Mouse (Mus musculus): ENCODE measurements around the gene Llcfc1. TPM values are rescaled to one million over a fixed set of nuclear protein-coding genes. Genes with fewer than 3 reads are reported as not detected.

Gene Llcfc1
- polyA plus RNA-seq, 1 experiment, result not detected

DNA sequence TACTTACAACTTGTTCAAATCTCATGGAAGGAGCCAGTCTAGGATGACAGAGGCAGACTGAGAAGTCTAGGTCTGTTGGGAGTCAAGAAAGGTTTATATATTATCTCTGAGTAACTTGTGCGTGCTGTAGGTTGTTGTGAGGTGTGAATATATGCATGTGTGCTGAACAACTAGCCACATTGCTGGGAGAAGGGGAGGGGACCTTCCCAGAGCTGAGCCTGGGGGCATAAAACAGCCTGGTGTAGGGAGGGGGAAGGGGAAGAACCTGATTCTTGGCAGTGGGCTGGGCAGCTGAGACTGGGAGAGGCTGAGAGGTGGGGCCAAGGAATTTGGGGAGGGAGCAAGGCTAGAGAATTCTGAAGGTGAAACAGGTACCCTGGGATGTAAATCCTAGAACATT, 3.6 kb upstream of the Llcfc1 start, which contains the start of gene Trpv5:
Gene Trpv5 (minus strand): TSS at position 101 of the 400 bp plus-strand sequence.
- no peaks in the 10 kb centered on the region for H3K4me1 ChIP-seq (ENCODE audit: control insufficient read depth, insufficient read depth, low read length)
- TF ChIP-seq CTCF (IDR thresholded peaks at IDR 0.05; ENCODE audit: borderline replicate concordance, insufficient read depth, low read depth, low read length) (no peak), POLR2A (IDR thresholded peaks at IDR 0.05; ENCODE audit: borderline replicate concordance, insufficient read depth, low read length) (no peak)
- no peaks in the 10 kb centered on the region for H3K27me3 ChIP-seq (ENCODE audit: control insufficient read depth, insufficient read depth, low read length)
- H3K27ac ChIP-seq (ENCODE audit: insufficient read depth, low read length), result no peak within 1 kb of the TSS
- no peak for DNase-seq
- no peak within 1 kb of the TSS for H3K4me3 ChIP-seq (replicated peaks; ENCODE audit: insufficient read depth, low read depth, low read length)
- 79% methylated on average over 1 of the region's 1 CpGs for WGBS

DNA sequence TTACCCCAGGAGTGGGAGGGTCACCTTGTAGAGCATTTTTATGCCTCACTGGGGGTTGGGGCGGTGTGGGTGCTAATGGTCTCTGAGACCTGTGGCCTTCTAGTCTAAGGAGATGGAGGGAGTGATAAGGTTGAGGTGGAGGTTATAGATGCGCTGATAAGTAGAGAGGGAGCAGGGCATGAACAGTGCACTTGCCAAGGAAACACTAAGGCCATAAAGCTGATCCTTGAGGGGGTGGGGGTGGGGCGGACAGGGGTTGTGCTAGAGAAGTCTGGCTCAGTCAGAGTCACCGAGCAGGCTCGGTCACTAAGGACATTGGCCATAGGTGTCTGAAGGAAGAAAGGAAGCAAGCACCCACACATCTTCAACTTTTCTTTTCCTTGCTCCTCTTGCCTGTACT, 2.6 kb upstream of the Llcfc1 start:
- TF ChIP-seq POLR2A (IDR thresholded peaks at IDR 0.05; ENCODE audit: borderline replicate concordance, insufficient read depth, low read length), result no peak
- TF ChIP-seq CTCF (IDR thresholded peaks at IDR 0.05; ENCODE audit: borderline replicate concordance, insufficient read depth, low read depth, low read length), result no peak
- no peaks in the 10 kb centered on the region for H3K27me3 ChIP-seq (ENCODE audit: control insufficient read depth, insufficient read depth, low read length)
- H3K4me3 ChIP-seq (replicated peaks; ENCODE audit: insufficient read depth, low read depth, low read length), result no peak overlapping the region
- no peak overlapping the region for H3K27ac ChIP-seq (ENCODE audit: insufficient read depth, low read length)
- no peaks in the 10 kb centered on the region for H3K4me1 ChIP-seq (ENCODE audit: control insufficient read depth, insufficient read depth, low read length)
- WGBS, result 90% methylated on average over 5 of the region's 5 CpGs
- DNase-seq, result no peak

DNA sequence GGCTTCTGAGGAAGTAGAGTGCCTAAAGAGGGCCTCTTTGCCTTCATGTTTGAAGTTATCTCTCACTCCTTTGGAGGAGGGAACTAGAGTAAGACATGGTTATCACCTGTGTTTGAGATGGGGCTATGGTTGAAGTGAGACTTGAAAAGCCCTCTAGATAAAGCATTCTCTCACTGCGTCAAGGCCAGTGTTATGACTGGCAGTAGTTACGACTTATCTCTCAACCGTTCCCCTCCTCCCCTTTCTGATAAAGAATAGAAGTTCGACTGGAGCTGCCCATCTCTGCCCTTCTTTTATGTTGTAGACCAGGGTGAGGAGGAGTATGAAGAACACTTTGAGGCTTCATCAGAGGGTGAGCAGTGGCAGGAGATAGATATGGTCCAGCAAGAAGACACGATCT, 680 bp downstream of the Llcfc1 start:
- DNase-seq, result no peak
- H3K4me1 ChIP-seq (ENCODE audit: control insufficient read depth, insufficient read depth, low read length), result no peaks in the 10 kb centered on the region
- no peak overlapping the region for H3K27ac ChIP-seq (ENCODE audit: insufficient read depth, low read length)
- no peak for TF ChIP-seq CTCF (IDR thresholded peaks at IDR 0.05; ENCODE audit: borderline replicate concordance, insufficient read depth, low read depth, low read length)
- TF ChIP-seq POLR2A (IDR thresholded peaks at IDR 0.05; ENCODE audit: borderline replicate concordance, insufficient read depth, low read length), result no peak
- H3K4me3 ChIP-seq (replicated peaks; ENCODE audit: insufficient read depth, low read depth, low read length), result no peak overlapping the region
- WGBS, result 87% methylated on average over 5 of the region's 5 CpGs
- no peaks in the 10 kb centered on the region for H3K27me3 ChIP-seq (ENCODE audit: control insufficient read depth, insufficient read depth, low read length)

DNA sequence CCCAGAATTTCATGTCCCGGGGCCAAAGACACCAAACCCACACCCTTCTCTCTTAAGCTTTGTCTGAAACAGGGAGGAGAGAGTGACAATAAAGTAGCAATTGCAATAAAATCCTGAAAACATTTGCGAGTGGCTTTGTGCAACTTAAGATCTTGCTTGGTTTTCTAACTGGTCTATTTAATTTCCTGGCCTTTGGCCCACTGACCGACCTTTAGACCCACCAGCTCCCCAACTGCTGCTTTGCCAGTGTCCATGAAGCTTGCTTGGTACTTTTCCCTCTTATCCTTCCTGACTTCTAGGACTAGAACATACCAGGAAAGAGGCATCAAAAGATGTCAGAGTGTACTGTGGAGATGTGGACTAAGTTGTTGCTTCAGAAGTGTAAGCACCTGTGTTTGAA, 1.4 kb downstream of the Llcfc1 start:
- no peak overlapping the region for H3K4me3 ChIP-seq (replicated peaks; ENCODE audit: insufficient read depth, low read depth, low read length)
- no peak overlapping the region for H3K27ac ChIP-seq (ENCODE audit: insufficient read depth, low read length)
- no peak for DNase-seq
- H3K27me3 ChIP-seq (ENCODE audit: control insufficient read depth, insufficient read depth, low read length), result no peaks in the 10 kb centered on the region
- no peak for TF ChIP-seq POLR2A (IDR thresholded peaks at IDR 0.05; ENCODE audit: borderline replicate concordance, insufficient read depth, low read length)
- TF ChIP-seq CTCF (IDR thresholded peaks at IDR 0.05; ENCODE audit: borderline replicate concordance, insufficient read depth, low read depth, low read length), result no peak
- 84% methylated on average over 3 of the region's 3 CpGs for WGBS
- no peaks in the 10 kb centered on the region for H3K4me1 ChIP-seq (ENCODE audit: control insufficient read depth, insufficient read depth, low read length)

DNA sequence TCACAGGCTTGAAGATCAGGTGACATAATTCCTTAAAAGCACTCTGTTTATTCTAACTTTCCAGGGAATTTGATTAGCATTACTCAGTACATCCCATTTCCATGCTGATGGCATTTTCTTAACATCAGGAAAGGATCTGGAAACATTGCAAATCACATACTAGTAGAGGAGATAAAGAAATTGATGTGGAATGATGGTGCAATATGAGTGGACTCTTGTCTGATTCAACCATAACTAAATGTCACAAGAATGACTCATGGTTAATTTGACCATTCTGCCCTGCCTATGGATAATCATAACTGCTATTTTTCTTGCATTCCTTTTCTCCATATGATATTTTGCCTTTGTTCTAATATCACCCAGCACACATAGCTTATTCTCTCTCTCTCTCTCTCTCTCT, 8.0 kb downstream of the Llcfc1 start:
- TF ChIP-seq POLR2A (IDR thresholded peaks at IDR 0.05; ENCODE audit: borderline replicate concordance, insufficient read depth, low read length) (no peak), CTCF (IDR thresholded peaks at IDR 0.05; ENCODE audit: borderline replicate concordance, insufficient read depth, low read depth, low read length) (no peak)
- H3K4me3 ChIP-seq (replicated peaks; ENCODE audit: insufficient read depth, low read depth, low read length), result no peak overlapping the region

DNA sequence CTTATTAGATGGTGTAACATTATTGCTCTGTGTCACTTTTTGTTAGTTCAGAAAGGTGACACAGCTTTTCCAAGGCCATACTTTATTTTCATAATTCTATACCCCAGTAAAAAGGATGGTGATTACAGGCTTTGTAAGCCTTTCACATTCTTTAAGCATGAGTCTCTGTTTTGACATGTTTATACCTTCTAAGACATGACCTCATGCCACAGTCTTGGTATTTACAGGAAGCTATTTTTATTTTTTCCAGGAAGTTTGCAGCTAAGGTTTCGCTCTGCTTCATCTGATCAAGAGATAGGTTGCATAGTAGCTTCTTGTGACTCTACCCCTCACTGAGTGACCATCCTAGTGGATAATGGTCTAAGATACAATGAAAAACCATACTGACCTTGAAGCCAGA, 10.2 kb downstream of the Llcfc1 start:
- no peak overlapping the region for H3K4me3 ChIP-seq (replicated peaks; ENCODE audit: insufficient read depth, low read depth, low read length)
- DNase-seq, result no peak
- H3K27me3 ChIP-seq (ENCODE audit: control insufficient read depth, insufficient read depth, low read length), result no peaks in the 10 kb centered on the region
- H3K27ac ChIP-seq (ENCODE audit: insufficient read depth, low read length), result no peak overlapping the region
- no peaks in the 10 kb centered on the region for H3K4me1 ChIP-seq (ENCODE audit: control insufficient read depth, insufficient read depth, low read length)
- WGBS, result 91% methylated on average over 1 of the region's 1 CpGs
- TF ChIP-seq POLR2A (IDR thresholded peaks at IDR 0.05; ENCODE audit: borderline replicate concordance, insufficient read depth, low read length) (no peak), CTCF (IDR thresholded peaks at IDR 0.05; ENCODE audit: borderline replicate concordance, insufficient read depth, low read depth, low read length) (no peak)

More for the DNA sequence above, 8.0 kb downstream of the Llcfc1 start:
- Histone ChIP-seq H3K4me1 (ENCODE audit: control insufficient read depth, insufficient read depth, low read length) (no peaks in the 10 kb centered on the region), H3K27ac (ENCODE audit: insufficient read depth, low read length) (no peak overlapping the region), H3K27me3 (ENCODE audit: control insufficient read depth, insufficient read depth, low read length) (no peaks in the 10 kb centered on the region)
- no peak for DNase-seq

DNA sequence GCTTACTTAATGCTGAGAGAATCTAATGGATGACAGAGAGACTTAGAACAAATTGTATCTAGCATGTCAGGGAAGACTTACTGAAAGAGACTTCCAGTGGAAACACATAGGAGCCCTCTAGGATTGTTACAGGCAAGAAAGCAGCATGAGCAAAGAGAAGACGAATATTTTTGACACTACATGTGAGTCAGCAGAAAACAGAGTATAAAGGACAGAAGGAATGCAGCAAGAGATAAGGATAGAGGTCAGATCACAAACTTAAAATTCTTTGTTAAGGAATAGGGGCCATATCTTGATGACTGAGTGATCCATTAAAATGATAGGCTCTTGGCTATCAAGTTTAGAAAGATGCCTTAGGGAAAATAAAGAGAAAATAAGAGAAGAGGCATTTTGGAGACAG, 17.0 kb downstream of the Llcfc1 start:
- no peak for DNase-seq
- 75% methylated on average over 1 of the region's 1 CpGs for WGBS
- Histone ChIP-seq H3K4me3 (replicated peaks; ENCODE audit: insufficient read depth, low read depth, low read length) (no peak overlapping the region), H3K27ac (ENCODE audit: insufficient read depth, low read length) (no peak overlapping the region), H3K4me1 (ENCODE audit: control insufficient read depth, insufficient read depth, low read length) (no peaks in the 10 kb centered on the region), H3K27me3 (ENCODE audit: control insufficient read depth, insufficient read depth, low read length) (no peaks in the 10 kb centered on the region)
- no peak for TF ChIP-seq POLR2A (IDR thresholded peaks at IDR 0.05; ENCODE audit: borderline replicate concordance, insufficient read depth, low read length)
- no peak for TF ChIP-seq CTCF (IDR thresholded peaks at IDR 0.05; ENCODE audit: borderline replicate concordance, insufficient read depth, low read depth, low read length)

DNA sequence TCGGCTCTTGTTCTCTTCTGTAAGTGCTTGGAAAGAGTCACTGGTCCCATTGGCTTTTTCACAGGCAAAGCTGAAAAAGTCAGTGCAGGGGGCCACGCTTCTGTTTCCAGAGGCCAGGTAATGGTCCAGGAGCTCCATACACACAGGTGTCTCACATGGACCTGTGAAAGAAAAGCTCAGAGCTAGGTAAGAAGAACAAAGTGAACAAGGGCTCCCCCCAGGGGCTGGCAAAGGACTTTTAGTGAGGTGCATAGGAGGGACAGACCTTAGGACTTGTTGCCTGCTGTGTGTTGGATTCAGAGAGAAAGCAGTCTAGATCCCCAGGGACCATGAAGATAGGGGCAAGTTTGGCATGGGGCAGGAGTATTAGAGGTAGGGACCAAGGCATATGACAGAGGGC, 18.7 kb downstream of the Llcfc1 start:
- H3K27me3 ChIP-seq (ENCODE audit: control insufficient read depth, insufficient read depth, low read length), result no peaks in the 10 kb centered on the region
- H3K4me3 ChIP-seq (replicated peaks; ENCODE audit: insufficient read depth, low read depth, low read length), result no peak overlapping the region
- H3K27ac ChIP-seq (ENCODE audit: insufficient read depth, low read length), result no peak overlapping the region
- no peak for DNase-seq
- H3K4me1 ChIP-seq (ENCODE audit: control insufficient read depth, insufficient read depth, low read length), result no peaks in the 10 kb centered on the region
- TF ChIP-seq POLR2A (IDR thresholded peaks at IDR 0.05; ENCODE audit: borderline replicate concordance, insufficient read depth, low read length) (no peak), CTCF (IDR thresholded peaks at IDR 0.05; ENCODE audit: borderline replicate concordance, insufficient read depth, low read depth, low read length) (no peak)
- WGBS, result 82% methylated on average over 2 of the region's 2 CpGs

Measured in cerebellum, adult 2 months (tissue).